Mouse (Mus musculus) adrenal gland, postnatal 4 days (tissue): ENCODE data around the gene Pilra. TPM values are rescaled to one million over a fixed set of nuclear protein-coding genes. Genes with fewer than 3 reads are reported as not detected.
"Not testable (repeated sequence)": the region's sequence is repeated elsewhere in the genome, so short reads cannot be mapped to it uniquely, and the experiment has no call there.

Experiments used
- DNase-seq, 2 experiments: peaks; one replicate each; pipeline ENCODE4 v3.0.0; 2021 to 2022; ENCODE audit warnings: low spot score in 2 of 2, mixed read lengths in 2 of 2
- long read RNA-seq, 2 experiments: library from polyadenylated mRNA; stranded (forward); transcript quantifications; one replicate each; pipeline ENCODE4 v2.0.0; 2021
- total RNA-seq, 2 experiments: library from RNA; stranded (reverse); gene quantifications; 2 replicates each; pipeline ENCODE4 v1.2.3; 2021

Gene Pilra
- total RNA-seq = 1 to 10 TPM; 3.1 to 5.5 TPM
- long read RNA-seq, experiment 1, partial matches to known transcripts = 0 of 1 reads
- long read RNA-seq, experiment 1, other reads (novel, unspliced or antisense) = 1 of 1 reads
- long read RNA-seq, experiment 2, partial matches to known transcripts = 0 of 1 reads
- long read RNA-seq, experiment 2, other reads (novel, unspliced or antisense) = 0 of 1 reads

- not testable (repeated sequence) for DNase-seq
Observed at GRCm38 (mm10) chr5:137835966-137836520, at the start of gene Pilra. TSS of gene Pilra (minus strand) at chr5:137836281.

GRCm38 (mm10) chr5:137883345-137883744 is 47.3 kb upstream of the Pilra start:
- no peak for DNase-seq

GRCm38 (mm10) chr5:137882922-137883321 is 46.8 kb upstream of the Pilra start:
- DNase-seq = no peak

GRCm38 (mm10) chr5:137877860-137878259 is 41.8 kb upstream of the Pilra start:
- DNase-seq = no peak

GRCm38 (mm10) chr5:137875054-137875453 is 39.0 kb upstream of the Pilra start:
- DNase-seq = no peak

- not testable (repeated sequence) for DNase-seq
Observed at GRCm38 (mm10) chr5:137872381-137872702, 36.3 kb upstream of the Pilra start.

GRCm38 (mm10) chr5:137871644-137872380 is 35.7 kb upstream of the Pilra start, which contains the start of gene Pilrb2:
TSS of gene Pilrb2 (minus strand) at chr5:137871815.
- DNase-seq = not testable (repeated sequence)

- not testable (repeated sequence) for DNase-seq
Observed at GRCm38 (mm10) chr5:137868600-137868999, 32.5 kb upstream of the Pilra start.

GRCm38 (mm10) chr5:137864008-137864407 is 27.9 kb upstream of the Pilra start:
- DNase-seq = not testable (repeated sequence)

- not testable (repeated sequence) for DNase-seq
Observed at GRCm38 (mm10) chr5:137857960-137858710, 22.1 kb upstream of the Pilra start, which contains the start of gene Pilrb1. TSS of gene Pilrb1 (minus strand) at chr5:137858106.

GRCm38 (mm10) chr5:137856870-137857269 is 20.8 kb upstream of the Pilra start:
- not testable (repeated sequence) for DNase-seq

GRCm38 (mm10) chr5:137854907-137855306 is 18.8 kb upstream of the Pilra start:
- not testable (repeated sequence) for DNase-seq

- not testable (repeated sequence) for DNase-seq
Observed at GRCm38 (mm10) chr5:137850313-137850712, 14.2 kb upstream of the Pilra start.

- DNase-seq = not testable (repeated sequence)
Observed at GRCm38 (mm10) chr5:137837110-137837509, 1.0 kb upstream of the Pilra start.

GRCm38 (mm10) chr5:137836611-137837010 is 530 bp upstream of the Pilra start:
- no peak for DNase-seq

- DNase-seq = no peak
Observed at GRCm38 (mm10) chr5:137833500-137833899, 2.6 kb downstream of the Pilra start.

- DNase-seq = no peak
Observed at GRCm38 (mm10) chr5:137831506-137831905, 4.6 kb downstream of the Pilra start.

GRCm38 (mm10) chr5:137831106-137831505 is 5.0 kb downstream of the Pilra start:
- no peak for DNase-seq

GRCm38 (mm10) chr5:137830238-137830637 is 5.8 kb downstream of the Pilra start:
- no peak for DNase-seq

- no peak for DNase-seq
Observed at GRCm38 (mm10) chr5:137828694-137829093, 7.4 kb downstream of the Pilra start.

- no peak for DNase-seq
Observed at GRCm38 (mm10) chr5:137826421-137826820, 9.7 kb downstream of the Pilra start.

- DNase-seq = no peak
Observed at GRCm38 (mm10) chr5:137825971-137826370, 10.1 kb downstream of the Pilra start.
